In genomic region chr3:115714671-115715651, GRCm38 (mm10) we compare ENCODE assay signal across 8 mouse cellular contexts. TPM values are rescaled to one million over a fixed set of nuclear protein-coding genes. Genes with fewer than 3 reads are reported as not detected.
DNase-seq lines count a peak whose midpoint lies in the region; ATAC-seq lines count a peak whose summit lies in the region.

S1pr1 (minus strand) TSS chr3:115715072.

- peak within 1 kb of the TSS; percentile 74 for H3K9ac ChIP-seq in embryonic facial prominence, embryonic 12.5 days
- peak within 1 kb of the TSS; percentile 82 for H3K9ac ChIP-seq in limb, embryonic 13.5 days
- peak within 1 kb of the TSS; percentile 52 for H3K9ac ChIP-seq in midbrain, embryonic 15.5 days

- DNase-seq in 3134 (ENCODE audit: extremely low read depth, insufficient read length, low spot score), result peak; percentile 65
- DNase-seq in adrenal gland, postnatal 14 days, result peak; percentile 85
- peak; percentile 85 to 93 for DNase-seq in heart, adult 18-20 months
- peak; percentile 72 for DNase-seq in kidney, adult 18-20 months
- DNase-seq in spleen, postnatal 14 days (ENCODE audit: low spot score in 2 of 2), result peak; percentile 67 to 73

- no peaks in the 10 kb centered on the region for H3K36me3 ChIP-seq in embryonic facial prominence, embryonic 12.5 days
- H3K36me3 ChIP-seq in limb, embryonic 13.5 days, result peaks cover 14% of the 10 kb centered on the region
- H3K36me3 ChIP-seq in midbrain, embryonic 15.5 days (replicated peaks), result no peaks in the 10 kb centered on the region

- peak within 1 kb of the TSS; percentile 88 for H3K27ac ChIP-seq in embryonic facial prominence, embryonic 12.5 days
- peak within 1 kb of the TSS; percentile 91 for H3K27ac ChIP-seq in limb, embryonic 13.5 days
- H3K27ac ChIP-seq in midbrain, embryonic 15.5 days, result peak within 1 kb of the TSS; percentile 67

- no peaks in the 10 kb centered on the region for H3K9me3 ChIP-seq in embryonic facial prominence, embryonic 12.5 days
- H3K9me3 ChIP-seq in limb, embryonic 13.5 days, result no peaks in the 10 kb centered on the region
- H3K9me3 ChIP-seq in midbrain, embryonic 15.5 days, result no peaks in the 10 kb centered on the region

- peak within 1 kb of the TSS; percentile 81 for H3K4me2 ChIP-seq in embryonic facial prominence, embryonic 12.5 days (replicated peaks)
- peak within 1 kb of the TSS; percentile 87 for H3K4me2 ChIP-seq in limb, embryonic 13.5 days (replicated peaks)
- H3K4me2 ChIP-seq in midbrain, embryonic 15.5 days, result peak within 1 kb of the TSS; percentile 92

- peak; percentile 93 for ATAC-seq in embryonic facial prominence, embryonic 12.5 days (ENCODE audit: insufficient number of reproducible peaks, insufficient read depth, low FRiP score, low TSS enrichment)
- ATAC-seq in limb, embryonic 13.5 days (ENCODE audit: low FRiP score, low read depth), result peak; percentile 90
- ATAC-seq in midbrain, embryonic 15.5 days (replicated peaks), result peak; percentile 88

- peaks cover 10% of the 10 kb centered on the region; the same call in 1 of the 2 replicates for H3K4me1 ChIP-seq in embryonic facial prominence, embryonic 12.5 days
- peaks cover 31% of the 10 kb centered on the region for H3K4me1 ChIP-seq in limb, embryonic 13.5 days
- peaks cover 22% of the 10 kb centered on the region for H3K4me1 ChIP-seq in midbrain, embryonic 15.5 days

- peak within 1 kb of the TSS; percentile 55 for H3K4me3 ChIP-seq in embryonic facial prominence, embryonic 12.5 days
- peak within 1 kb of the TSS; percentile 61 for H3K4me3 ChIP-seq in limb, embryonic 13.5 days
- H3K4me3 ChIP-seq in midbrain, embryonic 15.5 days, result peak within 1 kb of the TSS; percentile 44

- WGBS in embryonic facial prominence, embryonic 12.5 days, result 1% methylated on average over 51 of the region's 51 CpGs
- WGBS in limb, embryonic 13.5 days, result under 1% methylated on average over 51 of the region's 51 CpGs
- WGBS in midbrain, embryonic 15.5 days, result under 1% methylated on average over 51 of the region's 51 CpGs

- H3K27me3 ChIP-seq in embryonic facial prominence, embryonic 12.5 days, result no peaks in the 10 kb centered on the region
- no peaks in the 10 kb centered on the region for H3K27me3 ChIP-seq in limb, embryonic 13.5 days
- 0 out of 2 replicates have a peak, but pooled peaks cover 7% of the 10 kb centered on the region for H3K27me3 ChIP-seq in midbrain, embryonic 15.5 days (replicated peaks)

RNA-seq across cellular contexts. Expression of gene S1pr1, which starts in this region (rescaled TPM):
- 50.8 and 66.3 TPM in 2 replicates for total RNA-seq in adrenal gland, postnatal 14 days (2021)
- 17.8 and 19.8 TPM in 2 replicates for polyA plus RNA-seq in embryonic facial prominence, embryonic 12.5 days (2016; fragmentation: Nextera tagmentation; extraction: Ambion mirVana)
- total RNA-seq in heart, adult 18-20 months (2021), result 10 to 100 TPM; 66.2 to 69.4 TPM
- polyA plus RNA-seq in limb, embryonic 13.5 days (2015; fragmentation: Nextera tagmentation; extraction: Ambion mirVana), result 23.4 and 23.9 TPM in 2 replicates
- polyA plus RNA-seq in midbrain, embryonic 15.5 days (2015; fragmentation: Nextera tagmentation; extraction: Ambion mirVana), result 27.7 TPM in 2 replicates

Comparison
In these comparisons a context has a peak if more than half of its experiments do, and no peak if none do; other contexts are left out.
1. Peak in every context shown above with its lines: DNase-seq, ATAC-seq, H3K4me3 ChIP-seq and H3K27ac ChIP-seq.